Mouse (Mus musculus): Measurements from ENCODE around the gene Thumpd2. TPM values are rescaled to one million over a fixed set of nuclear protein-coding genes. Genes with fewer than 3 reads are reported as not detected.

Gene Thumpd2
- 3.5 and 7.5 TPM in 2 replicates for total RNA-seq (2014; rRNA removed; ENCODE audit: low replicate concordance)
- polyA plus RNA-seq (2015; fragmentation: Nextera tagmentation; extraction: Ambion mirVana) = 7.9 and 8.8 TPM in 2 replicates

- under 1% methylated on average over 29 of the region's 29 CpGs for WGBS
- H3K4me2 ChIP-seq (ENCODE audit: low read depth, low read length) = peak within 1 kb of the TSS; percentile 72
- no peak for TF ChIP-seq EP300 (IDR thresholded peaks at IDR 0.05; ENCODE audit: low read depth)
- TF ChIP-seq CTCF (IDR thresholded peaks at IDR 0.05; ENCODE audit: low read depth) = peak; percentile 72
- H3K4me3 ChIP-seq (ENCODE audit: low read depth, low read length) = peak within 1 kb of the TSS; percentile 91
- ATAC-seq (ENCODE audit: insufficient read depth, low read depth) (peak; percentile 94), DNase-seq (ENCODE audit: low spot score) (peak; percentile 87)
- H3K36me3 ChIP-seq (replicated peaks; ENCODE audit: control insufficient read depth, insufficient read depth, low read length) = no peaks in the 10 kb centered on the region
- no peaks in the 10 kb centered on the region for H3K4me1 ChIP-seq (ENCODE audit: control insufficient read depth, insufficient read depth)
- H3K27ac ChIP-seq (ENCODE audit: low read depth) = peak within 1 kb of the TSS; percentile 81
- H3K27me3 ChIP-seq (ENCODE audit: control insufficient read depth, insufficient read depth, low read length) = no peaks in the 10 kb centered on the region
- peak within 1 kb of the TSS; percentile 90 for H3K9ac ChIP-seq (replicated peaks; ENCODE audit: low read depth, low read length)
- H3K9me3 ChIP-seq (replicated peaks; ENCODE audit: control insufficient read depth, low read length) = no peaks in the 10 kb centered on the region
Observed at GRCm38 (mm10) chr17:81064979-81065311, at the start of gene Thumpd2. Gene Thumpd2 (minus strand): TSS chr17:81065082.

- H3K4me2 ChIP-seq (ENCODE audit: low read depth, low read length) = no peak overlapping the region
- no peaks in the 10 kb centered on the region for H3K27me3 ChIP-seq (ENCODE audit: control insufficient read depth, insufficient read depth, low read length)
- no peak overlapping the region for H3K27ac ChIP-seq (ENCODE audit: low read depth)
- DNase-seq (ENCODE audit: low spot score) (no peak), ATAC-seq (ENCODE audit: insufficient read depth, low read depth) (no peak)
- H3K9ac ChIP-seq (replicated peaks; ENCODE audit: low read depth, low read length) = no peak overlapping the region
- H3K9me3 ChIP-seq (replicated peaks; ENCODE audit: control insufficient read depth, low read length) = no peaks in the 10 kb centered on the region
- H3K4me3 ChIP-seq (ENCODE audit: low read depth, low read length) = no peak overlapping the region
- H3K36me3 ChIP-seq (replicated peaks; ENCODE audit: control insufficient read depth, insufficient read depth, low read length) = no peaks in the 10 kb centered on the region
- H3K4me1 ChIP-seq (ENCODE audit: control insufficient read depth, insufficient read depth) = no peaks in the 10 kb centered on the region; the same call in 1 of the 2 replicates
- 72% methylated on average over 2 of the region's 2 CpGs for WGBS
- no peak for TF ChIP-seq CTCF (IDR thresholded peaks at IDR 0.05; ENCODE audit: low read depth)
- no peak for TF ChIP-seq EP300 (IDR thresholded peaks at IDR 0.05; ENCODE audit: low read depth)
Observed at GRCm38 (mm10) chr17:81104237-81104636, 39.4 kb upstream of the Thumpd2 start.

- H3K27me3 ChIP-seq (ENCODE audit: control insufficient read depth, insufficient read depth, low read length) = no peaks in the 10 kb centered on the region
- DNase-seq (ENCODE audit: low spot score) (no peak), ATAC-seq (ENCODE audit: insufficient read depth, low read depth) (no peak)
- no peak overlapping the region for H3K4me3 ChIP-seq (ENCODE audit: low read depth, low read length)
- no peak overlapping the region for H3K9ac ChIP-seq (replicated peaks; ENCODE audit: low read depth, low read length)
- H3K27ac ChIP-seq (ENCODE audit: low read depth) = no peak overlapping the region
- H3K36me3 ChIP-seq (replicated peaks; ENCODE audit: control insufficient read depth, insufficient read depth, low read length) = no peaks in the 10 kb centered on the region
- no peak for TF ChIP-seq CTCF (IDR thresholded peaks at IDR 0.05; ENCODE audit: low read depth)
- TF ChIP-seq EP300 (IDR thresholded peaks at IDR 0.05; ENCODE audit: low read depth) = no peak
- H3K9me3 ChIP-seq (replicated peaks; ENCODE audit: control insufficient read depth, low read length) = no peaks in the 10 kb centered on the region
- 21% methylated on average over 8 of the region's 8 CpGs for WGBS
- no peaks in the 10 kb centered on the region; the same call in 1 of the 2 replicates for H3K4me1 ChIP-seq (ENCODE audit: control insufficient read depth, insufficient read depth)
- no peak overlapping the region for H3K4me2 ChIP-seq (ENCODE audit: low read depth, low read length)
Observed at GRCm38 (mm10) chr17:81102866-81103265, 38.0 kb upstream of the Thumpd2 start.

GRCm38 (mm10) chr17:81098444-81098843 lies 33.6 kb upstream of the Thumpd2 start:
- Histone ChIP-seq H3K9ac (replicated peaks; ENCODE audit: low read depth, low read length) (no peak overlapping the region), H3K4me1 (ENCODE audit: control insufficient read depth, insufficient read depth) (no peaks in the 10 kb centered on the region; the same call in 1 of the 2 replicates), H3K4me2 (ENCODE audit: low read depth, low read length) (no peak overlapping the region), H3K9me3 (replicated peaks; ENCODE audit: control insufficient read depth, low read length) (no peaks in the 10 kb centered on the region), H3K4me3 (ENCODE audit: low read depth, low read length) (no peak overlapping the region), H3K36me3 (replicated peaks; ENCODE audit: control insufficient read depth, insufficient read depth, low read length) (no peaks in the 10 kb centered on the region), H3K27ac (ENCODE audit: low read depth) (no peak overlapping the region), H3K27me3 (ENCODE audit: control insufficient read depth, insufficient read depth, low read length) (no peaks in the 10 kb centered on the region)
- no peak for TF ChIP-seq CTCF (IDR thresholded peaks at IDR 0.05; ENCODE audit: low read depth)
- no peak for TF ChIP-seq EP300 (IDR thresholded peaks at IDR 0.05; ENCODE audit: low read depth)
- no peak for DNase-seq (ENCODE audit: low spot score)
- no peak for ATAC-seq (ENCODE audit: insufficient read depth, low read depth)

GRCm38 (mm10) chr17:81096490-81096889 lies 31.6 kb upstream of the Thumpd2 start:
- Histone ChIP-seq H3K36me3 (replicated peaks; ENCODE audit: control insufficient read depth, insufficient read depth, low read length) (no peaks in the 10 kb centered on the region), H3K9ac (replicated peaks; ENCODE audit: low read depth, low read length) (no peak overlapping the region), H3K27me3 (ENCODE audit: control insufficient read depth, insufficient read depth, low read length) (no peaks in the 10 kb centered on the region), H3K4me1 (ENCODE audit: control insufficient read depth, insufficient read depth) (no peaks in the 10 kb centered on the region), H3K4me3 (ENCODE audit: low read depth, low read length) (no peak overlapping the region), H3K9me3 (replicated peaks; ENCODE audit: control insufficient read depth, low read length) (no peaks in the 10 kb centered on the region), H3K4me2 (ENCODE audit: low read depth, low read length) (no peak overlapping the region), H3K27ac (ENCODE audit: low read depth) (no peak overlapping the region)
- WGBS = 75% methylated on average over 2 of the region's 2 CpGs
- DNase-seq (ENCODE audit: low spot score) = no peak
- no peak for TF ChIP-seq CTCF (IDR thresholded peaks at IDR 0.05; ENCODE audit: low read depth)
- TF ChIP-seq EP300 (IDR thresholded peaks at IDR 0.05; ENCODE audit: low read depth) = no peak
- ATAC-seq (ENCODE audit: insufficient read depth, low read depth) = no peak

- Histone ChIP-seq H3K27me3 (ENCODE audit: control insufficient read depth, insufficient read depth, low read length) (no peaks in the 10 kb centered on the region), H3K9me3 (replicated peaks; ENCODE audit: control insufficient read depth, low read length) (no peaks in the 10 kb centered on the region), H3K36me3 (replicated peaks; ENCODE audit: control insufficient read depth, insufficient read depth, low read length) (no peaks in the 10 kb centered on the region), H3K4me2 (ENCODE audit: low read depth, low read length) (no peak overlapping the region), H3K27ac (ENCODE audit: low read depth) (no peak overlapping the region), H3K4me1 (ENCODE audit: control insufficient read depth, insufficient read depth) (no peaks in the 10 kb centered on the region), H3K4me3 (ENCODE audit: low read depth, low read length) (no peak overlapping the region), H3K9ac (replicated peaks; ENCODE audit: low read depth, low read length) (no peak overlapping the region)
- DNase-seq (ENCODE audit: low spot score) = no peak
- no peak for ATAC-seq (ENCODE audit: insufficient read depth, low read depth)
- TF ChIP-seq CTCF (IDR thresholded peaks at IDR 0.05; ENCODE audit: low read depth) = no peak
- no peak for TF ChIP-seq EP300 (IDR thresholded peaks at IDR 0.05; ENCODE audit: low read depth)
- WGBS = 77% methylated on average over 5 of the region's 5 CpGs
Observed at GRCm38 (mm10) chr17:81092794-81093193, 27.9 kb upstream of the Thumpd2 start.

Data from heart, postnatal 0 days (tissue).